Mouse (Mus musculus): ENCODE measurements around the gene Dmc1. TPM values are rescaled to one million over a fixed set of nuclear protein-coding genes. Genes with fewer than 3 reads are reported as not detected.

The Dmc1 gene
- total and polyA plus RNA-seq, 2 experiments from 2014 or later, result 1.1 TPM

GRCm38 (mm10) chr15:79609226-79609625 is 4.3 kb upstream of the Dmc1 start:
- no peak for TF ChIP-seq CTCF (IDR thresholded peaks at IDR 0.05)
- DNase-seq (ENCODE audit: low spot score), result no peak
- Histone ChIP-seq H3K4me2 (ENCODE audit: low read depth, low read length, poor library complexity, severe bottlenecking) (no peak overlapping the region), H3K4me1 (ENCODE audit: insufficient read depth, low read length) (no peaks in the 10 kb centered on the region; the same call in 1 of the 2 replicates), H3K9me3 (ENCODE audit: low read length) (no peaks in the 10 kb centered on the region), H3K27me3 (ENCODE audit: insufficient read depth, low read length) (no peaks in the 10 kb centered on the region), H3K27ac (ENCODE audit: low read depth, low read length) (no peak overlapping the region), H3K4me3 (ENCODE audit: low read depth, low read length) (no peak overlapping the region), H3K9ac (replicated peaks; ENCODE audit: low read length, poor library complexity, severe bottlenecking) (no peak overlapping the region), H3K36me3 (ENCODE audit: insufficient read depth, low read length) (peaks cover 12% of the 10 kb centered on the region)
- ATAC-seq (ENCODE audit: low FRiP score), result no peak
- 96% methylated on average over 2 of the region's 2 CpGs for WGBS

GRCm38 (mm10) chr15:79608214-79608613 is 3.3 kb upstream of the Dmc1 start:
- Histone ChIP-seq H3K4me2 (ENCODE audit: low read depth, low read length, poor library complexity, severe bottlenecking) (no peak overlapping the region), H3K9ac (replicated peaks; ENCODE audit: low read length, poor library complexity, severe bottlenecking) (no peak overlapping the region), H3K9me3 (ENCODE audit: low read length) (no peaks in the 10 kb centered on the region), H3K27me3 (ENCODE audit: insufficient read depth, low read length) (no peaks in the 10 kb centered on the region), H3K4me3 (ENCODE audit: low read depth, low read length) (no peak overlapping the region), H3K27ac (ENCODE audit: low read depth, low read length) (no peak overlapping the region), H3K4me1 (ENCODE audit: insufficient read depth, low read length) (no peaks in the 10 kb centered on the region; the same call in 1 of the 2 replicates), H3K36me3 (ENCODE audit: insufficient read depth, low read length) (peaks cover 9% of the 10 kb centered on the region)
- ATAC-seq (ENCODE audit: low FRiP score) (no peak), DNase-seq (ENCODE audit: low spot score) (no peak)
- TF ChIP-seq CTCF (IDR thresholded peaks at IDR 0.05), result no peak
- WGBS, result 71% methylated on average over 7 of the region's 7 CpGs

GRCm38 (mm10) chr15:79607757-79608156 is 2.8 kb upstream of the Dmc1 start:
- H3K27ac ChIP-seq (ENCODE audit: low read depth, low read length), result no peak overlapping the region
- H3K4me1 ChIP-seq (ENCODE audit: insufficient read depth, low read length), result no peaks in the 10 kb centered on the region; the same call in 1 of the 2 replicates
- peak; percentile 62 for TF ChIP-seq CTCF (IDR thresholded peaks at IDR 0.05)
- ATAC-seq (ENCODE audit: low FRiP score) (no peak), DNase-seq (ENCODE audit: low spot score) (peak; percentile 24)
- WGBS, result 59% methylated on average over 2 of the region's 2 CpGs
- no peak overlapping the region for H3K4me3 ChIP-seq (ENCODE audit: low read depth, low read length)
- H3K36me3 ChIP-seq (ENCODE audit: insufficient read depth, low read length), result peaks cover 6% of the 10 kb centered on the region
- no peaks in the 10 kb centered on the region for H3K27me3 ChIP-seq (ENCODE audit: insufficient read depth, low read length)
- H3K4me2 ChIP-seq (ENCODE audit: low read depth, low read length, poor library complexity, severe bottlenecking), result no peak overlapping the region
- H3K9me3 ChIP-seq (ENCODE audit: low read length), result no peaks in the 10 kb centered on the region
- H3K9ac ChIP-seq (replicated peaks; ENCODE audit: low read length, poor library complexity, severe bottlenecking), result no peak overlapping the region

- DNase-seq (ENCODE audit: low spot score) (no peak), ATAC-seq (ENCODE audit: low FRiP score) (no peak)
- Histone ChIP-seq H3K4me3 (ENCODE audit: low read depth, low read length) (no peak overlapping the region), H3K9me3 (ENCODE audit: low read length) (no peaks in the 10 kb centered on the region), H3K4me1 (ENCODE audit: insufficient read depth, low read length) (no peaks in the 10 kb centered on the region; the same call in 1 of the 2 replicates), H3K36me3 (ENCODE audit: insufficient read depth, low read length) (peaks cover 6% of the 10 kb centered on the region), H3K27me3 (ENCODE audit: insufficient read depth, low read length) (no peaks in the 10 kb centered on the region), H3K9ac (replicated peaks; ENCODE audit: low read length, poor library complexity, severe bottlenecking) (no peak overlapping the region), H3K27ac (ENCODE audit: low read depth, low read length) (no peak overlapping the region), H3K4me2 (ENCODE audit: low read depth, low read length, poor library complexity, severe bottlenecking) (no peak overlapping the region)
- WGBS, result 90% methylated on average over 12 of the region's 12 CpGs
- no peak for TF ChIP-seq CTCF (IDR thresholded peaks at IDR 0.05)
Observed at GRCm38 (mm10) chr15:79606161-79606560, 1.3 kb upstream of the Dmc1 start.

- H3K27me3 ChIP-seq (ENCODE audit: insufficient read depth, low read length), result no peaks in the 10 kb centered on the region
- no peaks in the 10 kb centered on the region for H3K9me3 ChIP-seq (ENCODE audit: low read length)
- H3K9ac ChIP-seq (replicated peaks; ENCODE audit: low read length, poor library complexity, severe bottlenecking), result no peak overlapping the region
- H3K4me2 ChIP-seq (ENCODE audit: low read depth, low read length, poor library complexity, severe bottlenecking), result no peak overlapping the region
- no peak overlapping the region for H3K4me3 ChIP-seq (ENCODE audit: low read depth, low read length)
- ATAC-seq (ENCODE audit: low FRiP score) (no peak), DNase-seq (ENCODE audit: low spot score) (no peak)
- H3K4me1 ChIP-seq (ENCODE audit: insufficient read depth, low read length), result no peaks in the 10 kb centered on the region; the same call in 1 of the 2 replicates
- no peaks in the 10 kb centered on the region for H3K36me3 ChIP-seq (ENCODE audit: insufficient read depth, low read length)
- no peak for TF ChIP-seq CTCF (IDR thresholded peaks at IDR 0.05)
- WGBS, result 89% methylated on average over 2 of the region's 2 CpGs
- H3K27ac ChIP-seq (ENCODE audit: low read depth, low read length), result no peak overlapping the region
Observed at GRCm38 (mm10) chr15:79600176-79600575, 4.7 kb downstream of the Dmc1 start.

GRCm38 (mm10) chr15:79598715-79599114 is 6.2 kb downstream of the Dmc1 start:
- no peak for TF ChIP-seq CTCF (IDR thresholded peaks at IDR 0.05)
- no peak for DNase-seq (ENCODE audit: low spot score)

More at GRCm38 (mm10) chr15:79598715-79599114, 6.2 kb downstream of the Dmc1 start:
- 87% methylated on average over 1 of the region's 1 CpGs for WGBS
- no peaks in the 10 kb centered on the region for H3K9me3 ChIP-seq (ENCODE audit: low read length)
- no peaks in the 10 kb centered on the region for H3K36me3 ChIP-seq (ENCODE audit: insufficient read depth, low read length)
- H3K4me2 ChIP-seq (ENCODE audit: low read depth, low read length, poor library complexity, severe bottlenecking), result no peak overlapping the region
- ATAC-seq (ENCODE audit: low FRiP score), result no peak
- no peak overlapping the region for H3K9ac ChIP-seq (replicated peaks; ENCODE audit: low read length, poor library complexity, severe bottlenecking)
- H3K27me3 ChIP-seq (ENCODE audit: insufficient read depth, low read length), result no peaks in the 10 kb centered on the region
- H3K4me3 ChIP-seq (ENCODE audit: low read depth, low read length), result no peak overlapping the region
- no peak overlapping the region for H3K27ac ChIP-seq (ENCODE audit: low read depth, low read length)
- no peaks in the 10 kb centered on the region for H3K4me1 ChIP-seq (ENCODE audit: insufficient read depth, low read length)

Measured in midbrain, postnatal 0 days (tissue).